Mouse (Mus musculus) erythroid progenitor cell, adult 5-6 weeks (primary cell): ENCODE data around the gene Fndc7. TPM values are rescaled to one million over a fixed set of nuclear protein-coding genes. Genes with fewer than 3 reads are reported as not detected.
"Not testable (repeated sequence)": the region's sequence is repeated elsewhere in the genome, so short reads cannot be mapped to it uniquely, and the experiment has no call there.

Source experiments
- ATAC-seq: replicated peaks from 2 replicates; pipeline ENCODE4 v1.8.0; 2016; ENCODE audit warnings: moderate number of reproducible peaks, mild to moderate bottlenecking, moderate TSS enrichment, inconsistent platforms; ENCODE audit not compliant: poor library complexity, low FRiP score, severe bottlenecking
- total RNA-seq, 2 experiments: library from RNA; stranded (forward) in 1 of 2; stranded (reverse) in 1 of 2; fragments of 150-400 nt in 1 of 2; fragments of 186-747, 209-891 nt in 1 of 2; gene quantifications; 2 replicates each; pipeline versions ENCODE4 v1.2.3 to v1.2.4; 2015 to 2017; ENCODE audit warnings: low replicate concordance in 2 of 2

The Fndc7 gene
- total RNA-seq, 2 experiments from 2014 or later = not detected

GRCm38 (mm10) chr3:108892914-108893313, 3.1 kb upstream of the Fndc7 start:
- ATAC-seq = no peak

- no peak for ATAC-seq
These were observed 2.3 kb upstream of the Fndc7 start for GRCm38 (mm10) chr3:108892080-108892479.

GRCm38 (mm10) chr3:108887618-108887975, 2.2 kb downstream of the Fndc7 start:
- no peak for ATAC-seq

DNA sequence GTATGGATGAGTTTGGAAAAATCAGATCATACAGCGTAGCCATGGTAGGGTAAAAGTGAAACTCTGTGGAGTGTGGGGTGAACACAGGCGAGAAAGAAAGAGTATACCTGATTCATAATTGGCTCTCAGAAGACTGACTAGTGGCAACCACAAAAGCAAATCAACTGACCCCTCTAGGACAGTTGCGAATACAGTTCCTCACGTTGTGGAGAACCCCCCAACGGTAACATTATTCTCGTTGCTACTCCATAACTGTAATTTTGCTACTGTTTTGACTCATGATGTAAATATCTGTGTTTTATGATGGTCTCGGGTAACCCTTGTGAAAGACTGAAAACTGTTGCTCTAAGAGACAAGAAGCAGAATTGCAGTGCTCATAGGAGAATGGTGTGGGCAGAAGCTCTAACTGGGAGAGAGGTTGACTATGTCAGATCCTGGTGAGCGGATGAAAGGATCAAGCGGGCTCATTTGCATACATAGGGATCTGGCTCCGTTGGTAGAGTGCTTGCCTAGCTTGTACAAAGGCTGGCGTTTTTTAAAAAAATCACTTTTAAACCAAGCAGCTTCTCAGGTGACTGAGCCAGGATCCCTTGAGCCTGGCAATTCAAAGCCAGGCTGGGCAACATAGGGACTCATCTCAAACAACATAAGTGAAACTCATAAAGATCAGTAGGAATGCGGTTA, 2.7 kb downstream of the Fndc7 start:
- no peak for ATAC-seq

DNA sequence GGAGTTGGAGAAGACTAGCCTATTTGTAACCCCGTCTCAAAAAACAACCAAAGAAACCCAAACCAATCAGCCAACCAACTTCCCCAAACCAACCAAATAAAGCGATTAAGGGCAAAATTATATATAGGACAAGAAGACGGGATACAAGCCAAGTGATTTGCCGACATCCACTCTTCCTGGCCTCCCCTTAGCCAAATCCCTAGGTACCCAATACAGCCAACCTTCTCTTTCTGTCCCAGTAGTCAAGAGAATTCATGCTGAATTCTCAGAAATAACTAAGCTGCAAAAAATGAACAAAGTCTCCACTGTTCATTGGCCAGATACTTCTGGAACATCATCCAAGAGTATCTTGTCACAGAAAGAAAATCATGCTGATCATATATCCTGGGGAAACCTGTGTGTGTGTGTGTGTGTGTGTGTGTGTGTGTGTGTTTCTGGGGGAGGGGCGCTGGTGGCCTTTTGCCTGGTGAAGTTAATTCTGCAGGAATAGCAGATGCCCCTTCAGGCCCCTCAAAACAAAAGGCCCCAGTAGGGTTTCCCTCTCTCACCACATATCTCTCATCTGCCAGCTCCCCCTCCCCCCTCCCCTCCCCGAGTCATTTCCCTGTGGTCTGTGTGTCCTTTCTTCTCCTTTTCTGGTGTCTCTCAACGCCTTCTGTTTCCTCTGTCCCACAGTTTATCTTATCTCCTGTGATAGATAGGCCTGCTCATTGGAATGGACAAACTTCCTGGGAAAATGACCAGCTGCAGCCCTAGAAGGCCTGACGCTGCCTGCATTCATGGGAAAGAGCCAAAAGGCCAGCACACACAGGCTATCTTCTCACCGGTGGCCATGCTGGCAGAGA, 3.9 kb downstream of the Fndc7 start:
- ATAC-seq = no peak

- ATAC-seq = no peak
These were observed 5.0 kb downstream of the Fndc7 start for GRCm38 (mm10) chr3:108884706-108885289.

GRCm38 (mm10) chr3:108883067-108883466, 6.7 kb downstream of the Fndc7 start:
- ATAC-seq = no peak

- ATAC-seq = not testable (repeated sequence)
These were observed 7.9 kb downstream of the Fndc7 start for GRCm38 (mm10) chr3:108881873-108882272.

GRCm38 (mm10) chr3:108880544-108881507, 9.0 kb downstream of the Fndc7 start:
- no peak for ATAC-seq

- no peak for ATAC-seq
These were observed 9.9 kb downstream of the Fndc7 start for GRCm38 (mm10) chr3:108879836-108880435.

- no peak for ATAC-seq
These were observed 10.7 kb downstream of the Fndc7 start for GRCm38 (mm10) chr3:108879129-108879528.

GRCm38 (mm10) chr3:108870631-108871030, 19.2 kb downstream of the Fndc7 start:
- ATAC-seq = no peak

GRCm38 (mm10) chr3:108867449-108867848, 22.4 kb downstream of the Fndc7 start:
- no peak for ATAC-seq

- ATAC-seq = no peak
These were observed 24.1 kb downstream of the Fndc7 start for GRCm38 (mm10) chr3:108865676-108866075.

DNA sequence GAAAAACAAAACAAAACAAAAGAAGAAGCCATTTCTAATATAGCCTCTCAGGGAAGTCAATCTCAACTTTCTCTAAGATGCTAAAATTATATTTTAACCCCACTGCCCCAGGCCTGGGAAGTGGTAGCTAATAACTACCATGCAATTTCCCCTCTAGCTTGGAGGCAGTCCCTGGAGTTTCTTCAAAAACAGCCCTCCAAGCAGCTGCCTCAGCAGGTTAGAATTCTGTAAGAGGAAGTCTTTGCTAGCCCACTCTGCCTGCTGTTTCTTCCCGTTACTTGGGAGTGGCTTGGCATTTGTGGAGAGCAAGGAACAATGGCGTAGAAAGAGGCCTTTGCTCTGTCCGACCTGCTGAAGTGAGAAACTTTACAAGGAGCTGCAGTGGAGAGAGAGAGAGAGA, 24.7 kb downstream of the Fndc7 start:
- no peak for ATAC-seq

- no peak for ATAC-seq
These were observed 26.7 kb downstream of the Fndc7 start for GRCm38 (mm10) chr3:108863091-108863490.

GRCm38 (mm10) chr3:108862282-108862681, 27.5 kb downstream of the Fndc7 start:
- not testable (repeated sequence) for ATAC-seq

- ATAC-seq = no peak
These were observed 29.0 kb downstream of the Fndc7 start for GRCm38 (mm10) chr3:108860786-108861185.

DNA sequence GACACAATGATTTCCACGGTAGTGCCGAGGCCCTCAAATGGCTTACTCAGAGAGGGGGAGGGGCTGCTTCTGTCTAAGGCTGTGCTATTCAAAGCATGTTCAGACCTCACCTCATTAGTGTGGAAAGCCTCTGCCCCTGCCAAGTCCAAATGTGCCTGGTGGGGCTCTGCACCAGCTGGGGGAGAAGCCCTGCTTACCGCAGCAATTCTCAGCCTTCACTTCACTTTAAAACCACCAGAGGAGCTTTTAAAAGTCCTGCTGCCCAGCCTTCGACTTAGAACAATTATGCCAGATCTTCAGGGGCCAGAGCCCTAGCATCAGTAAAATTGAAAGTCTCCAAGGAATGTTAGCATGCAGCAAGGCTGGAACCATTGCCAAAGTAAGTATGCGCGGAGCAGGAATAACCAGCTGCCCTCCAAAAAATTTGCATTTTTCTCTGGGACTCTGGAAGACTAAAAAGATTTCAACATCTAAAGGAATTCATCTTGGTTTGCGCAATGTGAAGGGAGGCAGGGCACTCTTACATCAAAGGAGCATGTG, 31.5 kb downstream of the Fndc7 start:
- no peak for ATAC-seq
